Mouse (Mus musculus): ENCODE results near the gene Adap1.

The Adap1 gene

GRCm38 (mm10) chr5:139325395-139325966 is at the start of gene Adap1:
Gene Adap1 (minus strand): TSS chr5:139325622.
- DNase-seq: no peak

- no peak for DNase-seq
Measured at GRCm38 (mm10) chr5:139374841-139375240, 49.4 kb upstream of the Adap1 start.

GRCm38 (mm10) chr5:139373889-139374444 is 48.5 kb upstream of the Adap1 start:
- DNase-seq: peak; percentile 65

- DNase-seq: peak; percentile 57
Measured at GRCm38 (mm10) chr5:139373126-139373525, 47.7 kb upstream of the Adap1 start.

GRCm38 (mm10) chr5:139371631-139372401 is 46.4 kb upstream of the Adap1 start:
- peak; percentile 94 for DNase-seq

- DNase-seq: no peak
Measured at GRCm38 (mm10) chr5:139371118-139371517, 45.7 kb upstream of the Adap1 start.

GRCm38 (mm10) chr5:139370336-139370735 is 44.9 kb upstream of the Adap1 start:
- peak; percentile 22 for DNase-seq

GRCm38 (mm10) chr5:139368638-139369320 is 43.4 kb upstream of the Adap1 start:
- DNase-seq: peak; percentile 88

GRCm38 (mm10) chr5:139367884-139368458 is 42.5 kb upstream of the Adap1 start:
- DNase-seq: peak; percentile 21

- DNase-seq: peak; percentile 15
Measured at GRCm38 (mm10) chr5:139366484-139366883, 41.1 kb upstream of the Adap1 start.

- DNase-seq: peak; percentile 45
Measured at GRCm38 (mm10) chr5:139365827-139366226, 40.4 kb upstream of the Adap1 start.

GRCm38 (mm10) chr5:139364911-139365571 is 39.6 kb upstream of the Adap1 start:
- no peak for DNase-seq

- peak; percentile 88 for DNase-seq
Measured at GRCm38 (mm10) chr5:139364260-139364910, 39.0 kb upstream of the Adap1 start.

GRCm38 (mm10) chr5:139363858-139364257 is 38.4 kb upstream of the Adap1 start:
- DNase-seq: no peak

- no peak for DNase-seq
Measured at GRCm38 (mm10) chr5:139359244-139359643, 33.8 kb upstream of the Adap1 start.

- peak; percentile 63 for DNase-seq
Measured at GRCm38 (mm10) chr5:139358653-139359052, 33.2 kb upstream of the Adap1 start.

- DNase-seq: peak; percentile 82
Measured at GRCm38 (mm10) chr5:139355235-139355772, 29.9 kb upstream of the Adap1 start.

GRCm38 (mm10) chr5:139353946-139354345 is 28.5 kb upstream of the Adap1 start:
- DNase-seq: no peak

GRCm38 (mm10) chr5:139353496-139353895 is 28.1 kb upstream of the Adap1 start:
- no peak for DNase-seq

GRCm38 (mm10) chr5:139352317-139352716 is 26.9 kb upstream of the Adap1 start, which contains the start of gene Cyp2w1:
Gene Cyp2w1 (plus strand): TSS chr5:139352617.
- no peak for DNase-seq

GRCm38 (mm10) chr5:139351628-139352027 is 26.2 kb upstream of the Adap1 start:
- no peak for DNase-seq

- no peak for DNase-seq
Measured at GRCm38 (mm10) chr5:139351134-139351533, 25.7 kb upstream of the Adap1 start, which contains the start of gene Cox19. Gene Cox19 (minus strand): TSS chr5:139351418.
